Mouse (Mus musculus): ENCODE measurements around the gene Phyh.

Gene Phyh

GRCm38 (mm10) chr2:4918860-4919739 lies at the start of gene Phyh:
Gene Phyh (plus strand): TSS chr2:4919019.
- peak; percentile 92 for DNase-seq (ENCODE audit: low spot score)

GRCm38 (mm10) chr2:4872740-4873139 lies 46.1 kb upstream of the Phyh start:
- no peak for DNase-seq (ENCODE audit: low spot score)

- no peak for DNase-seq (ENCODE audit: low spot score)
Observed at GRCm38 (mm10) chr2:4873331-4873730, 45.5 kb upstream of the Phyh start.

GRCm38 (mm10) chr2:4875090-4875489 lies 43.7 kb upstream of the Phyh start:
- DNase-seq (ENCODE audit: low spot score), result no peak

GRCm38 (mm10) chr2:4876131-4876530 lies 42.7 kb upstream of the Phyh start:
- DNase-seq (ENCODE audit: low spot score), result no peak

GRCm38 (mm10) chr2:4880737-4881349 lies 38.0 kb upstream of the Phyh start:
- DNase-seq (ENCODE audit: low spot score), result peak; percentile 56

- DNase-seq (ENCODE audit: low spot score), result peak; percentile 89
Observed at GRCm38 (mm10) chr2:4881350-4882248, 37.2 kb upstream of the Phyh start, which contains the start of gene Sephs1. Gene Sephs1 (plus strand): TSS chr2:4881564.

GRCm38 (mm10) chr2:4882249-4882791 lies 36.5 kb upstream of the Phyh start:
- peak; percentile 52 for DNase-seq (ENCODE audit: low spot score)

GRCm38 (mm10) chr2:4883009-4883704 lies 35.7 kb upstream of the Phyh start:
- DNase-seq (ENCODE audit: low spot score), result peak; percentile 49

- no peak for DNase-seq (ENCODE audit: low spot score)
Observed at GRCm38 (mm10) chr2:4886896-4887295, 31.9 kb upstream of the Phyh start.

- no peak for DNase-seq (ENCODE audit: low spot score)
Observed at GRCm38 (mm10) chr2:4895598-4895997, 23.2 kb upstream of the Phyh start.

GRCm38 (mm10) chr2:4896970-4897369 lies 21.8 kb upstream of the Phyh start:
- no peak for DNase-seq (ENCODE audit: low spot score)

GRCm38 (mm10) chr2:4900624-4901023 lies 18.2 kb upstream of the Phyh start:
- no peak for DNase-seq (ENCODE audit: low spot score)

- DNase-seq (ENCODE audit: low spot score), result no peak
Observed at GRCm38 (mm10) chr2:4902346-4902745, 16.5 kb upstream of the Phyh start.

GRCm38 (mm10) chr2:4907120-4907519 lies 11.7 kb upstream of the Phyh start:
- DNase-seq (ENCODE audit: low spot score), result no peak

- DNase-seq (ENCODE audit: low spot score), result no peak
Observed at GRCm38 (mm10) chr2:4907916-4908315, 10.9 kb upstream of the Phyh start.

- DNase-seq (ENCODE audit: low spot score), result no peak
Observed at GRCm38 (mm10) chr2:4908771-4909315, 10.0 kb upstream of the Phyh start.

GRCm38 (mm10) chr2:4909909-4910308 lies 8.9 kb upstream of the Phyh start:
- no peak for DNase-seq (ENCODE audit: low spot score)

- DNase-seq (ENCODE audit: low spot score), result no peak
Observed at GRCm38 (mm10) chr2:4910521-4910920, 8.3 kb upstream of the Phyh start.

GRCm38 (mm10) chr2:4913949-4914348 lies 4.9 kb upstream of the Phyh start:
- DNase-seq (ENCODE audit: low spot score), result no peak

- DNase-seq (ENCODE audit: low spot score), result no peak
Observed at GRCm38 (mm10) chr2:4916037-4916436, 2.8 kb upstream of the Phyh start.
